Mouse (Mus musculus) cortical plate, adult 2 months (tissue): Measurements from ENCODE around the gene Fcho2. TPM values are rescaled to one million over a fixed set of nuclear protein-coding genes. Genes with fewer than 3 reads are reported as not detected.

Source experiments
- H3K27ac ChIP-seq: fragments of 200-500 bp; 2 replicates; pipeline ENCODE4 v1.5.1; 2012; ENCODE audit warnings: low read length, control low read depth, inconsistent platforms; ENCODE audit not compliant: insufficient read depth
- H3K4me1 ChIP-seq: fragments of 200-500 bp; 2 replicates; pipeline ENCODE4 v1.6.1; 2011; ENCODE audit warnings: low read length; ENCODE audit not compliant: control insufficient read depth, insufficient read depth
- H3K4me3 ChIP-seq: fragments of 200-500 bp; 2 replicates; pipeline ENCODE4 v1.5.1; 2011; ENCODE audit warnings: mild to moderate bottlenecking, low read length, control low read depth; ENCODE audit not compliant: insufficient read depth
- CTCF ChIP-seq: fragments of 200-500 bp; IDR thresholded peaks from 2 replicates; pipeline ENCODE4 v1.5.1; 2011; ENCODE audit warnings: mild to moderate bottlenecking, control low read depth, low read length; ENCODE audit not compliant: insufficient read depth; ENCODE audit errors: extremely low read depth
- POLR2A ChIP-seq: fragments of 200-500 bp; IDR thresholded peaks from 2 replicates; pipeline ENCODE4 v1.6.1; 2011; ENCODE audit warnings: mild to moderate bottlenecking, low read length, control low read depth; ENCODE audit not compliant: insufficient read depth; ENCODE audit errors: extremely low read depth
- polyA plus RNA-seq: library from polyadenylated mRNA; depleted of rRNA; stranded (reverse); fragments of >200 nt; gene quantifications from 2 replicates; pipeline ENCODE4 v1.2.3, GENCODE M21; 2012

The Fcho2 gene
- polyA plus RNA-seq, 1 experiment, result 29.1 TPM

GRCm38 (mm10) chr13:98812285-98812684 is 3.0 kb downstream of the Fcho2 start:
- Histone ChIP-seq H3K4me3 (no peak overlapping the region), H3K4me1 (peaks cover 5% of the 10 kb centered on the region; the same call in 1 of the 2 replicates), H3K27ac (no peak overlapping the region)
- TF ChIP-seq POLR2A, result no peak

- no peak overlapping the region for H3K4me3 ChIP-seq
- H3K27ac ChIP-seq, result no peak overlapping the region; the same call in 1 of the 2 replicates
- no peak for TF ChIP-seq POLR2A
- no peak for TF ChIP-seq CTCF
- H3K4me1 ChIP-seq, result peaks cover 5% of the 10 kb centered on the region; the same call in 1 of the 2 replicates
Observed at GRCm38 (mm10) chr13:98810143-98810542, 5.1 kb downstream of the Fcho2 start.

GRCm38 (mm10) chr13:98809087-98809486 is 6.2 kb downstream of the Fcho2 start:
- TF ChIP-seq CTCF (no peak), POLR2A (no peak)
- Histone ChIP-seq H3K27ac (no peak overlapping the region), H3K4me3 (no peak overlapping the region), H3K4me1 (peaks cover 5% of the 10 kb centered on the region; the same call in 1 of the 2 replicates)

- H3K27ac ChIP-seq, result no peak overlapping the region
- no peak overlapping the region for H3K4me3 ChIP-seq
- no peak for TF ChIP-seq CTCF
- TF ChIP-seq POLR2A, result no peak
- H3K4me1 ChIP-seq, result no peaks in the 10 kb centered on the region
Observed at GRCm38 (mm10) chr13:98804480-98804879, 10.8 kb downstream of the Fcho2 start.

- Histone ChIP-seq H3K4me3 (no peak overlapping the region), H3K4me1 (no peaks in the 10 kb centered on the region), H3K27ac (no peak overlapping the region)
- TF ChIP-seq CTCF (no peak), POLR2A (no peak)
Observed at GRCm38 (mm10) chr13:98803699-98804098, 11.6 kb downstream of the Fcho2 start.

GRCm38 (mm10) chr13:98802957-98803356 is 12.3 kb downstream of the Fcho2 start:
- TF ChIP-seq POLR2A (no peak), CTCF (no peak)
- H3K4me1 ChIP-seq, result no peaks in the 10 kb centered on the region
- no peak overlapping the region for H3K4me3 ChIP-seq

GRCm38 (mm10) chr13:98795511-98795910 is 19.7 kb downstream of the Fcho2 start:
- Histone ChIP-seq H3K4me1 (no peaks in the 10 kb centered on the region), H3K4me3 (no peak overlapping the region), H3K27ac (no peak overlapping the region)
- TF ChIP-seq POLR2A (no peak), CTCF (no peak)

More at GRCm38 (mm10) chr13:98802957-98803356, 12.3 kb downstream of the Fcho2 start:
- no peak overlapping the region for H3K27ac ChIP-seq

- TF ChIP-seq CTCF, result no peak
- TF ChIP-seq POLR2A, result no peak
- Histone ChIP-seq H3K27ac (no peak overlapping the region), H3K4me3 (no peak overlapping the region), H3K4me1 (no peaks in the 10 kb centered on the region)
Observed at GRCm38 (mm10) chr13:98792864-98793263, 22.4 kb downstream of the Fcho2 start.

GRCm38 (mm10) chr13:98791693-98792092 is 23.6 kb downstream of the Fcho2 start:
- Histone ChIP-seq H3K4me3 (no peak overlapping the region), H3K4me1 (no peaks in the 10 kb centered on the region), H3K27ac (no peak overlapping the region)
- no peak for TF ChIP-seq CTCF
- TF ChIP-seq POLR2A, result no peak

GRCm38 (mm10) chr13:98786970-98787685 is 28.1 kb downstream of the Fcho2 start:
- TF ChIP-seq CTCF (no peak), POLR2A (no peak)
- Histone ChIP-seq H3K27ac (no peak overlapping the region), H3K4me3 (no peak overlapping the region), H3K4me1 (no peaks in the 10 kb centered on the region)
